Mouse (Mus musculus) kidney, adult 2 months (tissue): ENCODE results near the gene Abcg1.

ENCODE experiments used
- CTCF ChIP-seq: fragments of 200-500 bp; conservative IDR thresholded peaks from 2 replicates; pipeline ENCODE4 v1.5.1; 2011; ENCODE audit warnings: low read depth, mild to moderate bottlenecking, control low read depth, low read length, moderate library complexity, mixed read lengths; ENCODE audit not compliant: insufficient read depth, insufficient read length
- POLR2A ChIP-seq: fragments of 200-500 bp; IDR thresholded peaks from one replicate; pipeline ENCODE4 v1.6.1; 2011; ENCODE audit warnings: low read depth, low read length, control low read depth

DNA sequence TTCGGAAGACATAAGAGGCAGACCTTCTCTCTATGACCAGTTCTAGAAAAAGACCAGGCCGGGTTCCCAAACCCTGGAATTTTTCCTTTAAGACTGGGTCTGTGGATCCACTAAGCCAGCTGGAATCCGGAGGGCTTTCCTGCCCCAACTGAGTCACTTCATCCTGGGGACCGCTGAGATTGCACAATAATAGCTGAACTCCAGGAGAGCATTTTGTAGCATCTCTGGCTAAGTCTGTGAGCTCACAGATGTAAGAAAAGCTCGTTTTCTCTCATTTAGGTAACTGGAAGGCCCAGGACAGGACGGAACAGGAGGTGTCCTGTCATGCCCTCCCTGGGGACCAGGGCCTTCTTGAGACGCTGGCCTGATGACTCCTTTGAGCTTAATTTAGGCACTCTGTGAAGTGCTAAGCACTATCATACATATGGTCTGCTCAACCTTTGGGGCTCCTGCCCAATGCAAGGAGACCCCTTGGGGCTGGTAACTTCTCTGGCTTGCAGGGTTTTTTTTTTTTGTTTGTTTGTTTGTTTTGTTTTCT is 16.6 kb downstream of the Abcg1 start:
- TF ChIP-seq POLR2A, result no peak
- TF ChIP-seq CTCF, result no peak
